Mouse (Mus musculus) liver, embryonic 13.5 days (tissue): ENCODE results near the gene 4930583I09Rik. TPM values are rescaled to one million over a fixed set of nuclear protein-coding genes. Genes with fewer than 3 reads are reported as not detected.

ENCODE experiments used
- ATAC-seq: fragments of 200-750 bp; cut with Nextera tagmentation; 2 replicates; pipeline ENCODE4 v1.8.0; 2017; ENCODE audit warnings: low read depth, mild to moderate bottlenecking, moderate number of reproducible peaks, moderate library complexity
- DNase-seq: peaks from one replicate; pipeline ENCODE4 v3.0.0; 2022
- H3K27ac ChIP-seq: fragments of 300-500 bp; sonication (generic); 2 replicates; pipeline ENCODE4 v1.5.1; 2015; ENCODE audit warnings: moderate library complexity, mild to moderate bottlenecking, inconsistent platforms
- H3K27me3 ChIP-seq: fragments of 300-500 bp; sonication (generic); 2 replicates; pipeline ENCODE4 v1.6.1; 2015; ENCODE audit warnings: mild to moderate bottlenecking, inconsistent platforms
- H3K36me3 ChIP-seq: fragments of 300-500 bp; sonication (generic); 2 replicates; pipeline ENCODE4 v1.6.1; 2015; ENCODE audit warnings: mild to moderate bottlenecking, inconsistent platforms
- H3K4me1 ChIP-seq: fragments of 300-500 bp; sonication (generic); replicated peaks from 2 replicates; pipeline ENCODE4 v1.6.1; 2015; ENCODE audit warnings: inconsistent platforms
- H3K4me2 ChIP-seq: fragments of 300-500 bp; sonication (generic); 2 replicates; pipeline ENCODE4 v1.6.1; 2015; ENCODE audit warnings: inconsistent platforms, mild to moderate bottlenecking, moderate library complexity
- H3K4me3 ChIP-seq: fragments of 300-500 bp; sonication (generic); replicated peaks from 2 replicates; pipeline ENCODE4 v1.5.1; 2015; ENCODE audit warnings: mild to moderate bottlenecking, inconsistent platforms
- H3K9ac ChIP-seq: fragments of 300-500 bp; sonication (generic); 2 replicates; pipeline ENCODE4 v1.6.1; 2015; ENCODE audit warnings: mild to moderate bottlenecking, inconsistent platforms
- H3K9me3 ChIP-seq: fragments of 300-500 bp; sonication (generic); replicated peaks from 2 replicates; pipeline ENCODE4 v1.6.1; 2016; ENCODE audit warnings: inconsistent platforms
- WGBS: fragments of 180-500 bp; shearing (Covaris S2); methylation state at CpG from one replicate; pipeline ENCODE4 v1.1.7; 2015; ENCODE audit not compliant: insufficient replicate concordance; 5-methylcytosine and 5-hydroxymethylcytosine counted together
- polyA plus RNA-seq: library from polyadenylated mRNA; unstranded; fragments of >200 nt; fragmentation: Nextera tagmentation; extraction: Ambion mirVana; gene quantifications from 2 replicates; pipeline ENCODE4 v1.2.1, GENCODE M21; 2015

4930583I09Rik gene
- polyA plus RNA-seq, 1 experiment from 2014 or later, result not detected

- no peaks in the 10 kb centered on the region for H3K4me1 ChIP-seq
- H3K9ac ChIP-seq, result no peak overlapping the region
- H3K9me3 ChIP-seq, result no peaks in the 10 kb centered on the region
- no peak overlapping the region for H3K4me2 ChIP-seq
- ATAC-seq (no peak), DNase-seq (no peak)
- no peaks in the 10 kb centered on the region for H3K27me3 ChIP-seq
- H3K4me3 ChIP-seq, result no peak overlapping the region
- no peak overlapping the region for H3K27ac ChIP-seq
- H3K36me3 ChIP-seq, result no peaks in the 10 kb centered on the region
- 76% methylated on average over 5 of the region's 5 CpGs for WGBS
Measured at GRCm38 (mm10) chr17:64827482-64827881, 8.4 kb downstream of the 4930583I09Rik start.

GRCm38 (mm10) chr17:64826843-64827242 is 9.0 kb downstream of the 4930583I09Rik start:
- no peaks in the 10 kb centered on the region for H3K27me3 ChIP-seq
- H3K9ac ChIP-seq, result no peak overlapping the region
- H3K4me2 ChIP-seq, result no peak overlapping the region
- ATAC-seq (no peak), DNase-seq (no peak)
- no peaks in the 10 kb centered on the region for H3K4me1 ChIP-seq
- no peaks in the 10 kb centered on the region for H3K36me3 ChIP-seq
- 71% methylated on average over 4 of the region's 4 CpGs for WGBS
- no peaks in the 10 kb centered on the region for H3K9me3 ChIP-seq
- no peak overlapping the region for H3K27ac ChIP-seq
- no peak overlapping the region for H3K4me3 ChIP-seq

- Histone ChIP-seq H3K4me3 (no peak overlapping the region), H3K9ac (no peak overlapping the region), H3K36me3 (no peaks in the 10 kb centered on the region), H3K4me2 (no peak overlapping the region), H3K9me3 (no peaks in the 10 kb centered on the region), H3K27ac (no peak overlapping the region), H3K4me1 (no peaks in the 10 kb centered on the region), H3K27me3 (no peaks in the 10 kb centered on the region)
- DNase-seq (no peak), ATAC-seq (no peak)
- WGBS, result 54% methylated on average over 5 of the region's 5 CpGs
Measured at GRCm38 (mm10) chr17:64822561-64822960, 13.3 kb downstream of the 4930583I09Rik start.

- Histone ChIP-seq H3K36me3 (no peaks in the 10 kb centered on the region), H3K4me2 (no peak overlapping the region), H3K27ac (no peak overlapping the region), H3K9ac (no peak overlapping the region), H3K9me3 (no peaks in the 10 kb centered on the region), H3K4me3 (no peak overlapping the region), H3K4me1 (no peaks in the 10 kb centered on the region), H3K27me3 (no peaks in the 10 kb centered on the region)
- WGBS, result 31% methylated on average over 7 of the region's 7 CpGs
- DNase-seq, result no peak
- no peak for ATAC-seq
Measured at GRCm38 (mm10) chr17:64820841-64821593, 14.9 kb downstream of the 4930583I09Rik start.

GRCm38 (mm10) chr17:64816298-64816697 is 19.6 kb downstream of the 4930583I09Rik start:
- Histone ChIP-seq H3K9me3 (no peaks in the 10 kb centered on the region), H3K27me3 (no peaks in the 10 kb centered on the region), H3K36me3 (no peaks in the 10 kb centered on the region), H3K4me1 (no peaks in the 10 kb centered on the region), H3K9ac (no peak overlapping the region), H3K4me2 (no peak overlapping the region), H3K4me3 (no peak overlapping the region), H3K27ac (no peak overlapping the region)
- no peak for ATAC-seq
- DNase-seq, result no peak
- 70% methylated on average over 3 of the region's 3 CpGs for WGBS

GRCm38 (mm10) chr17:64815806-64816205 is 20.1 kb downstream of the 4930583I09Rik start:
- ATAC-seq, result no peak
- no peak for DNase-seq
- no peaks in the 10 kb centered on the region for H3K9me3 ChIP-seq
- H3K4me1 ChIP-seq, result no peaks in the 10 kb centered on the region
- no peak overlapping the region for H3K27ac ChIP-seq
- H3K4me3 ChIP-seq, result no peak overlapping the region
- no peaks in the 10 kb centered on the region for H3K36me3 ChIP-seq
- H3K4me2 ChIP-seq, result no peak overlapping the region
- H3K9ac ChIP-seq, result no peak overlapping the region
- H3K27me3 ChIP-seq, result no peaks in the 10 kb centered on the region
- 51% methylated on average over 2 of the region's 2 CpGs for WGBS

- Histone ChIP-seq H3K27me3 (no peaks in the 10 kb centered on the region), H3K9ac (no peak overlapping the region), H3K4me3 (no peak overlapping the region), H3K27ac (no peak overlapping the region), H3K9me3 (no peaks in the 10 kb centered on the region), H3K4me2 (no peak overlapping the region), H3K4me1 (no peaks in the 10 kb centered on the region), H3K36me3 (no peaks in the 10 kb centered on the region)
- 74% methylated on average over 6 of the region's 6 CpGs for WGBS
- DNase-seq (no peak), ATAC-seq (no peak)
Measured at GRCm38 (mm10) chr17:64813568-64813967, 22.3 kb downstream of the 4930583I09Rik start.

- H3K4me2 ChIP-seq, result no peak overlapping the region
- no peak overlapping the region for H3K4me3 ChIP-seq
- DNase-seq, result no peak
- H3K9ac ChIP-seq, result no peak overlapping the region
- ATAC-seq, result no peak
- WGBS, result 68% methylated on average over 8 of the region's 8 CpGs
- H3K9me3 ChIP-seq, result no peaks in the 10 kb centered on the region
- no peaks in the 10 kb centered on the region for H3K36me3 ChIP-seq
- H3K27me3 ChIP-seq, result no peaks in the 10 kb centered on the region
- no peaks in the 10 kb centered on the region for H3K4me1 ChIP-seq
- H3K27ac ChIP-seq, result no peak overlapping the region
Measured at GRCm38 (mm10) chr17:64806035-64806589, 29.8 kb downstream of the 4930583I09Rik start.

- H3K4me1 ChIP-seq, result no peaks in the 10 kb centered on the region
- no peak overlapping the region for H3K27ac ChIP-seq
- 68% methylated on average over 13 of the region's 13 CpGs for WGBS
- H3K4me2 ChIP-seq, result no peak overlapping the region
- no peak overlapping the region for H3K4me3 ChIP-seq
- H3K9me3 ChIP-seq, result no peaks in the 10 kb centered on the region
- no peaks in the 10 kb centered on the region for H3K27me3 ChIP-seq
- H3K9ac ChIP-seq, result no peak overlapping the region
- ATAC-seq (no peak), DNase-seq (no peak)
- H3K36me3 ChIP-seq, result no peaks in the 10 kb centered on the region
Measured at GRCm38 (mm10) chr17:64804375-64805124, 31.3 kb downstream of the 4930583I09Rik start.

- Histone ChIP-seq H3K4me3 (no peak overlapping the region), H3K4me1 (no peaks in the 10 kb centered on the region), H3K9me3 (no peaks in the 10 kb centered on the region), H3K4me2 (no peak overlapping the region), H3K27me3 (no peaks in the 10 kb centered on the region), H3K9ac (no peak overlapping the region), H3K27ac (no peak overlapping the region), H3K36me3 (no peaks in the 10 kb centered on the region)
- WGBS, result 61% methylated on average over 7 of the region's 7 CpGs
- ATAC-seq (no peak), DNase-seq (no peak)
Measured at GRCm38 (mm10) chr17:64802956-64803275, 33.0 kb downstream of the 4930583I09Rik start.

- H3K27ac ChIP-seq, result no peak overlapping the region
- DNase-seq (no peak), ATAC-seq (no peak)
- no peaks in the 10 kb centered on the region for H3K36me3 ChIP-seq
- no peaks in the 10 kb centered on the region for H3K4me1 ChIP-seq
- H3K27me3 ChIP-seq, result no peaks in the 10 kb centered on the region
- no peak overlapping the region for H3K4me3 ChIP-seq
- no peak overlapping the region for H3K9ac ChIP-seq
- no peaks in the 10 kb centered on the region for H3K9me3 ChIP-seq
- H3K4me2 ChIP-seq, result no peak overlapping the region
- WGBS, result 55% methylated on average over 11 of the region's 11 CpGs
Measured at GRCm38 (mm10) chr17:64802168-64802955, 33.5 kb downstream of the 4930583I09Rik start.
